Mouse (Mus musculus) liver, embryonic 14.5 days (tissue): ENCODE data around the gene Pycr2. TPM values are rescaled to one million over a fixed set of nuclear protein-coding genes. Genes with fewer than 3 reads are reported as not detected.
"Not testable (repeated sequence)": the region's sequence is repeated elsewhere in the genome, so short reads cannot be mapped to it uniquely, and the experiment has no call there.

Experiments used
- ATAC-seq: fragments of 200-750 bp; cut with Nextera tagmentation; 2 replicates; pipeline ENCODE4 v1.8.0; 2017; ENCODE audit warnings: moderate number of reproducible peaks, mild to moderate bottlenecking, moderate library complexity; ENCODE audit not compliant: insufficient read depth
- DNase-seq, 3 experiments: peaks; one replicate each; pipeline ENCODE4 v3.0.0-alpha.2; 2012 to 2013; ENCODE audit warnings: low read depth in 3 of 3, low spot score in 3 of 3
- H3K27ac ChIP-seq: fragments of 300-500 bp; sonication (generic); 2 replicates; pipeline ENCODE4 v1.5.1; 2014; ENCODE audit warnings: moderate library complexity, mild to moderate bottlenecking, control low read depth, inconsistent platforms
- H3K27me3 ChIP-seq: fragments of 300-500 bp; sonication (generic); 2 replicates; pipeline ENCODE4 v1.6.1; 2014; ENCODE audit warnings: mild to moderate bottlenecking, low read length, moderate library complexity; ENCODE audit not compliant: control insufficient read depth, insufficient read depth
- H3K36me3 ChIP-seq: fragments of 300-500 bp; sonication (generic); replicated peaks from 2 replicates; pipeline ENCODE4 v1.6.1; 2014; ENCODE audit warnings: low read depth; ENCODE audit not compliant: control insufficient read depth, insufficient read depth
- H3K4me1 ChIP-seq, 2 experiments: fragments of 200-500 bp in 1 of 2; fragments of 300-500 bp in 1 of 2; sonication (generic) in 1 of 2; replicated peaks; 2 replicates each; pipeline ENCODE4 v1.6.1; 2012 to 2014; ENCODE audit warnings: antibody characterized with exemption in 1 of 2, inconsistent platforms in 1 of 2, low read length in 1 of 2; ENCODE audit not compliant: control insufficient read depth in 2 of 2, insufficient read depth in 2 of 2
- H3K4me2 ChIP-seq: fragments of 300-500 bp; sonication (generic); 2 replicates; pipeline ENCODE4 v1.6.1; 2014; ENCODE audit warnings: low read depth, mild to moderate bottlenecking, control low read depth, moderate library complexity
- H3K4me3 ChIP-seq, 2 experiments: fragments of 200-500 bp in 1 of 2; fragments of 300-500 bp in 1 of 2; sonication (generic) in 1 of 2; 2 replicates each; pipeline ENCODE4 v1.5.1; 2012 to 2014; ENCODE audit warnings: low read depth in 2 of 2, low read length in 2 of 2, mild to moderate bottlenecking in 2 of 2, control low read depth in 1 of 2, inconsistent platforms in 1 of 2, moderate library complexity in 1 of 2; ENCODE audit not compliant: insufficient read depth in 1 of 2
- H3K9ac ChIP-seq: fragments of 300-500 bp; sonication (generic); replicated peaks from 2 replicates; pipeline ENCODE4 v1.6.1; 2014; ENCODE audit warnings: mild to moderate bottlenecking, control low read depth, moderate library complexity
- H3K9me3 ChIP-seq: fragments of 300-500 bp; sonication (generic); 2 replicates; pipeline ENCODE4 v1.6.1; 2016; ENCODE audit warnings: low read length, mixed read lengths; ENCODE audit not compliant: control insufficient read depth
- CTCF ChIP-seq: IDR thresholded peaks from 2 replicates; pipeline ENCODE4 v1.5.1; 2016; ENCODE audit warnings: antibody characterized with exemption, low read depth, control low read depth
- EP300 ChIP-seq: IDR thresholded peaks from 2 replicates; pipeline ENCODE4 v1.6.1; 2016; ENCODE audit warnings: antibody characterized with exemption, low read depth
- WGBS: fragments of 180-500 bp; shearing (Covaris S2); extraction: QIAGEN DNeasy Blood & Tissue Kit; methylation state at CpG from one replicate; pipeline ENCODE4 v1.1.7; 2014; ENCODE audit not compliant: insufficient replicate concordance; 5-methylcytosine and 5-hydroxymethylcytosine counted together
- polyA plus RNA-seq, 2 experiments: library from polyadenylated mRNA; depleted of rRNA in 1 of 2; stranded (reverse) in 1 of 2; unstranded in 1 of 2; fragments of >200 nt; fragmentation: Nextera tagmentation in 1 of 2; extraction: Ambion mirVana in 1 of 2; gene quantifications; 2 replicates each; pipeline versions ENCODE4 v1.2.1 to v1.2.3; 2012 to 2014

The Pycr2 gene
- polyA plus RNA-seq, 2 experiments: 52.0 to 84.6 TPM

- H3K4me1 ChIP-seq: peaks cover 0 to 12% of the 10 kb centered on the region in 2 experiments; a peak in 1 of 4 replicates
- peaks cover 21% of the 10 kb centered on the region for H3K27me3 ChIP-seq
- ATAC-seq (no peak), DNase-seq (no peak)
- H3K27ac ChIP-seq: no peak overlapping the region
- H3K4me3 ChIP-seq: no peak overlapping the region
- H3K4me2 ChIP-seq: no peak overlapping the region
- TF ChIP-seq CTCF: peak; percentile 63
- TF ChIP-seq EP300: no peak
- no peak overlapping the region for H3K9ac ChIP-seq
- no peaks in the 10 kb centered on the region for H3K36me3 ChIP-seq
- H3K9me3 ChIP-seq: no peaks in the 10 kb centered on the region
- WGBS: 27% methylated on average over 6 of the region's 6 CpGs
These were observed 14.3 kb upstream of the Pycr2 start for GRCm38 (mm10) chr1:180889841-180890240.

GRCm38 (mm10) chr1:180892808-180893207 is 11.3 kb upstream of the Pycr2 start, which contains the start of gene Lefty2:
TSS of gene Lefty2 (plus strand) at chr1:180893108.
- Histone ChIP-seq H3K4me1 (peaks cover 0 to 12% of the 10 kb centered on the region in 2 experiments; a peak in 1 of 4 replicates), H3K27me3 (peaks cover 25% of the 10 kb centered on the region)

GRCm38 (mm10) chr1:180894088-180894987 is 9.8 kb upstream of the Pycr2 start:
- H3K9ac ChIP-seq, DNase-seq, H3K27ac ChIP-seq, H3K4me3 ChIP-seq, H3K9me3 ChIP-seq, H3K4me2 ChIP-seq, H3K36me3 ChIP-seq, ATAC-seq, H3K4me1 ChIP-seq: not testable (repeated sequence)
- H3K27me3 ChIP-seq: peaks cover 25% of the 10 kb centered on the region
- WGBS: 9% methylated on average over 42 of the region's 51 CpGs

More at GRCm38 (mm10) chr1:180892808-180893207, 11.3 kb upstream of the Pycr2 start, which contains the start of gene Lefty2:
- Histone ChIP-seq H3K9me3 (no peaks in the 10 kb centered on the region), H3K36me3 (no peaks in the 10 kb centered on the region), H3K4me3 (no peak within 1 kb of the TSS), H3K4me2 (no peak within 1 kb of the TSS), H3K9ac (no peak within 1 kb of the TSS), H3K27ac (no peak within 1 kb of the TSS)
- DNase-seq: no peak
- WGBS: 49% methylated on average over 10 of the region's 10 CpGs
- no peak for TF ChIP-seq EP300
- TF ChIP-seq CTCF: no peak
- no peak for ATAC-seq

GRCm38 (mm10) chr1:180901107-180901506 is 3.0 kb upstream of the Pycr2 start:
- no peaks in the 10 kb centered on the region for H3K27me3 ChIP-seq
- H3K9me3 ChIP-seq: no peaks in the 10 kb centered on the region
- peak; percentile 62 to 67 (median 64) for DNase-seq
- H3K4me1 ChIP-seq: peaks cover 29 to 30% of the 10 kb centered on the region in 2 experiments
- H3K36me3 ChIP-seq: peaks cover 6% of the 10 kb centered on the region
- no peak for ATAC-seq
- no peak overlapping the region for H3K9ac ChIP-seq
- WGBS: under 1% methylated on average over 4 of the region's 4 CpGs
- no peak overlapping the region for H3K27ac ChIP-seq
- TF ChIP-seq EP300: no peak
- TF ChIP-seq CTCF: peak; percentile 77
- no peak overlapping the region for H3K4me3 ChIP-seq
- H3K4me2 ChIP-seq: no peak overlapping the region

- H3K9me3 ChIP-seq: no peaks in the 10 kb centered on the region
- H3K36me3 ChIP-seq: peaks cover 24% of the 10 kb centered on the region
- DNase-seq (peak; percentile 96 to 98 (median 97)), ATAC-seq (peak; percentile 91)
- WGBS: 7% methylated on average over 5 of the region's 5 CpGs
- TF ChIP-seq EP300 (peak; percentile 98), CTCF (no peak)
- H3K9ac ChIP-seq: peak overlapping the region; percentile 45; the same call in 1 of the 2 replicates
- H3K27me3 ChIP-seq: no peaks in the 10 kb centered on the region
- peak overlapping the region in 1 of 2 experiments; percentile 94; a peak in 2 of 4 replicates for H3K4me3 ChIP-seq
- peak overlapping the region; percentile 99 for H3K4me2 ChIP-seq
- peak overlapping the region; percentile 99 for H3K27ac ChIP-seq
- H3K4me1 ChIP-seq: peaks cover 36 to 39% of the 10 kb centered on the region in 2 experiments
These were observed 1.2 kb upstream of the Pycr2 start for GRCm38 (mm10) chr1:180902915-180903314.
